Mouse (Mus musculus) embryo, embryonic 9.5 days (tissue): ENCODE data around the gene Tsga10ip.
"Not testable (repeated sequence)": the region's sequence is repeated elsewhere in the genome, so short reads cannot be mapped to it uniquely, and the experiment has no call there.

ENCODE experiments used
- DNase-seq: peaks from one replicate; pipeline ENCODE4 v3.0.0-alpha.2; 2017; ENCODE audit errors: extremely low spot score

Gene Tsga10ip

DNA sequence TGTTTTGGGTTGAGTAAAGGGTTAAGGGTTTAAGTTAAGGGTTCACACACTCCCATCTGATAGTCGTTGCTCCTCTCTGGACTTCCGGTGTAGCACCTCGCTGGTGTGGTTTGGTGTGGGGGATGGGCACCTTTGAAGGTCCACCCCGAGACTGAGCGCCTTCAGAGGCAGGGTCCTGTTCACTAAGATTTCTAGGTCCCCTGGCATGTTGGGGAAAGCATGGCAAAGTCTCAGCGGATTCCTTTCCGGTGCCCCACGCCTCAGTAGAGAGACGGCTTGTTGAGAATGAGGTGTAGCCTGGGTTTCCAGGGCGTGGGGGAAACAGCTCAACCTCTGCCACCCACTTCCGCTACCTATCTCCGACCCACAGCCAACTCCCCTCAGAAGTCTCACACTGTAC lies 12.7 kb downstream of the Tsga10ip start:
- peak; percentile 45 for DNase-seq

DNA sequence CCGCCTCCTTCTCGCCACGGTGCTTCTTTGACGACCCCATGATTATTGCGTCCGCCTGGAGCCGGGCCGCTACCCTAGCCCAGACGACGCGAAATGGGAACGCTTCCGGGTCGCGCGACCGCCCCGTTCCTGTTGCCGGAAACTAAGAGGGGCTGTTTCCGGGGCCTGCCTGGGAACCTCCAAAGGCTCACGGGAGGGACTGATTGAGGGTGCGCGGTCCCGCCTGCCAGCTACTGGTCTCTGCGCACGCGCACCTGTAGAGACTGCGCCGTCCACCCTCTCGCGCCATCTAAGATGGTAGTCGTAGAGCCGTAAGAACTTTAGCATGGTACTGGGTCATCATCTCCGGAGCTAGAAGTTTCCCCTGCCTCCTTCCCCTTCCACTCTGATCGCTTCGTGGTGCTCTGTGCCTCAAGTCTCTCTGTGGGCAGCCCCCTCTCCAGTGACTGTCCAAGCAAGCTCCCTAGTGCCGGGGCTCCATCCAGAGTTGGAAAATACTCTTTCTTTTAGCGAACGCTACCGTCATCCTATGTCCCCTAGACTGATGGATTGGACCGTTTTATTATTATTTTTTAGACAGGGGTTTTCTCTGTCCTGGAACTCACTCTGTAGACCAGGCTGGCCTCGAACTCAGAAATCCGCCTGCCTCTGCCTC lies 13.6 kb downstream of the Tsga10ip start, which contains the start of gene Sart1:
Sart1 (minus strand) TSS at position 116 of the 655 bp plus-strand sequence.
- peak; percentile 93 for DNase-seq

DNA sequence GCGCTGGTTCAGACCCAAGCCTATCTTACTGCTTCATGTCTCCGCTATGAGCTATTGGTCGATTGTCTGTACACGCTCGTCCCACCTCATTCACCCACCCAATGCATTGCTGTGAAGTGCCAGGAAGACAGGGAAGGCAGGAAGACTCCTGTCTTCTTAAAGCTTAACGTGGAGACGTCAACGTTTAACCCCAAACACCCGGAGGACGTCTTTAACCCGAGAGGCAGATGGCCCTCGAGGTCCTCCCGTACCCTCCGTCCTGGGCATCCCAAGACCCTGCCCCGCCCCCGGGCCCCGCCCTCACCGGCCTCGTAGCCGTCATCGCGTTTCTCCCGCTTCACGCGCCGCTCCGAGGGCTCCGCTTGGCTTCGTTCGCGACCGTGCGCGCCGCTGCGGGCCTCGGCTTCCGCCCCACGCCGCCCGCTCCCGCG lies 14.3 kb downstream of the Tsga10ip start:
- DNase-seq, result peak; percentile 45

DNA sequence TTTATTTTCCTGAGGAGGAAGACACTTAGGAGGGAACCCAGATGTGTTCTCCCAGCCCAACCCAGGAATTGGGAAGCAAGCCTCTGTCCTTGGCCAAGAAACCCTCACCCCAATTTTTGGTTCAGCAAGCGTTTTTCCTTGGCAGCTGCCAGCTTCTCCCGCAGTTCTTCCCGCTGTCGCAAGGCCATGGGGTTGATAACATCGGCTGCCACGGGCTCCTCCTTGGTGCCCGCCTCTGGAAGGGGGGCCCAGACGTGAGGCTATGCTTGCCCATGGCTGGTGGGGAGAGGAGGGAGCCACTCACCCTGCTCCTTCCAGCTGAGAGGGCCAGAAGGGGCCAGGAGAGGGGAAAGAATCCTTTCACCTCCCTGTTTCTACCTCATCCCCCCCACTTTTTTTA lies 17.6 kb downstream of the Tsga10ip start:
- no peak for DNase-seq

DNA sequence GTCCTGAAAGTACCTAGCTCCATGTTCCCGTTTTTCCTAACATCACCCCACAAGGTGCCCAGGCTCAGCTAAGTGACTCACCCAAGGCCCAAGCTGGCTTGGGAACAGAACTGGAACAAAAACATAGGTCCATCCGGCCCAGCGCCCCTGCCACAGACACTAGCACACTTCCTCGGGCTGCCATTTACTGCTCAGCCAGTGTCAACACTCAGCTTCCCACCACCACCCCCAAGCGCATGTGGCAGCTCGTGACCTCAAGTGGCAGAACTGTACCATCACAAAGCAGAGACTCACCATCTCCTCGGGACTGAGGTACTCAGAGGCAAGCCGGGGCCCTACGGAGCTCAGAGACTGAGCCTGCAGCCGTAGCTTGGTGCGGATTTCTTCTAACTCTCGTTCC lies 19.0 kb downstream of the Tsga10ip start:
- DNase-seq, result no peak

DNA sequence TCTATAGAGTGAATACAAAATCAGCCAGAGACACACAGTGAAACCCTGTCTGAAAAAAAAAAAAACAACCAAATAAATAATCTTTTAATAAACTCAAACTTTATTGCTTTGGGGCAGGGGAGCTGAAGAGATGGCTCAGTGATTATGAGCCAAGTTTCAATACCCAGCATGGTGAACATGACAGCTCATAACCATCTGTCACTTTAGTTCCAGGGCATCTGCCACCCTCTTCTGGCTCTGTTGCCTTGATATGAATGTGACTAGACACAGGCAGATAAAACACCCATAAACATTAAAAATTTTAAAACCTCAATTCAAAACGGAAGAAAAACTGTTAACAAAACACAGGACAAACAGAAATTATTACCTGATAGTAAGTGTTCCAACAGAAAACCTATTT lies 24.9 kb downstream of the Tsga10ip start:
- DNase-seq, result no peak

DNA sequence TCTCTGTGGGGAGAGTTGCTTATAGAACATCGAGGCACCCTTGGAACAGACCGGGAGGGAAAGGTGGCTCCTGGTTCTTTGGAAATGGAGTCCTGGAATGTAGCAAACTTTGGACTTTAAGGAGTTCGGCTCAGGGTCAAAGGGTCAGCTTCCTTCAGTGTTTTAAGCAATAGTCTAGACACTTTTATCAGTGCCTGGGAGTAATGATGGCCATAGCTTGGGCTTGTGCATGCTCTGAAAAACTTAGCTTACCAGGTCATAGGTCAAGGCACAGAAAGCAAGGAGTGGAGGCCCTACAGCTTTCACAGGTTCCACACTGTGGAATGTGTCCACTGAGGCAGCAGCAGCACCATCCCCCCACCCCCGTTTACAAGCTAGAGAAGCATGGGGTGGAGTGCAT lies 27.6 kb downstream of the Tsga10ip start:
- DNase-seq, result no peak

DNA sequence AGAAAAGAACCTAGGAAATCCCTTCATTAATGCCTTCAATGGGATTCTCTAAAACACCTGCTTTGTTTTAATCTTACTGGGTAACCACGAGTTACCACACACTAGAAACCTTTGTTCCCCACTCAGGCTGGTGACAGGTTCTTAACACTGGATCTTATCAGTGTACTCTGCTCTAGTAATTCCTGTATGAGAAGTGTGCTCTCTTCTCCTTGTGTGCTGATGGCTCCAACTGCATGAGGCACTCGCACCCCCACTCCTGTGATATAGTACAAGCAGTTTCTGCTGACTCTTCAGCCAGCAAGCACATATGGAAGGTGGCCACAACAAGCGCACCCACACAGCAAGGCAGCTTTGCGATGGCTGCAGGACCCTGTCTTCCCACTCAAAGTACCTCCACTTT lies 28.1 kb downstream of the Tsga10ip start:
- no peak for DNase-seq

DNA sequence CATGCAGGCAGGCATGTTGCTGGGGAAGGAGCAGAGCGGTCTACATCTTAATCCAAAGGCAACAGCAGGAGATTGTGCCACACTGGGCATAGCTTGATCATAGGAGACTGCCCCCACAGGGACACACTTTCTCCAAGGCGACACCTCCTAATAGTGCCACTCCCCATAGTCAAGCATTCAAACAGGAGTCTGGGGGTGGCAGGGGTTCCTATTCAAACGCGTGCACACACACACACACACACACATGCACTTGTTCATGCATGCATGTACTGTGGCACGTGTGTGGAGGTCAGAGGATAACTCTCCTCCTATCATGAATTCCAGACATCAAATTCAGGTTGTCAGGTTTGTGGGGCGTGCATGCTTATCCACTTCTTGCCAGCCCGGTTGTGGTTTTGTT lies 29.6 kb downstream of the Tsga10ip start:
- no peak for DNase-seq

DNA sequence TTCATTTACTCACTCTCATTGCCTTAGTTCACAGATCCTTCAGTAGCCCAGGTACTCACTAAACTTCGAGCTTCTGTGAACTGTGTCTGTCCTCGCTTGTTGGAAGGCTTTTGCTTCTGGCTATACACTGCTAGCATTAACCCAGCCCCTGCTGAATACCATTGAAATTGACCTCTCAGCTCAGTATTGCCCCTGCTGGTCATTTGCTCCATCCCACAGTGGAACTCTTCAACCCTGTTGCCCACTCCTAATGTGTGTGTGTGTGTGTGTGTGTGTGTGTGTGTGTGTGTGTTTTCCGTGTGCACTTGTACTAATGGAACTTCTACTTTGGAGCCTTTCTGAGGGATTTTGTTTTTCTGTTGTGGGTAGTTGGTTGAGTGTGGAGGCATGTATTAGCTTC lies 31.4 kb downstream of the Tsga10ip start:
- no peak for DNase-seq

DNA sequence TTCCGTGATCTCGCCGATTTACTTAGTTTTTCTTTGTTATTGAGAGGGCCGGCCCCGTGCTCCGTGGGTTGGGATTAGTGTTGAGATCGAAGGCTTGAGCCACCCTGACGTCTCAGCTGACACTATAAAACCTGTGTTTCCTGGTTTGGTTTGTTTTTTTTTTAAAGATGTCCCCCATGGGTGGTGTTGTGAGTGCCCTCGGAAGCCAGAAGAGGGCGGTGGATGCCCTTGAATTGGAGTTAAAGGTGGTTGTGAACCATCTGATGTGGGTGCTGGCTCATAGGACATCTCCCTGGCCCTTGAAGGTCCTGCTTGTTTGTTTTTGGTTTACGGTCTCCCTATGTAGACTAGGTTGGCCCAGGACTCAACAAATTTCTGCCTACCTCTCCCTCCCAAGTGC lies 34.9 kb downstream of the Tsga10ip start:
- no peak for DNase-seq

DNA sequence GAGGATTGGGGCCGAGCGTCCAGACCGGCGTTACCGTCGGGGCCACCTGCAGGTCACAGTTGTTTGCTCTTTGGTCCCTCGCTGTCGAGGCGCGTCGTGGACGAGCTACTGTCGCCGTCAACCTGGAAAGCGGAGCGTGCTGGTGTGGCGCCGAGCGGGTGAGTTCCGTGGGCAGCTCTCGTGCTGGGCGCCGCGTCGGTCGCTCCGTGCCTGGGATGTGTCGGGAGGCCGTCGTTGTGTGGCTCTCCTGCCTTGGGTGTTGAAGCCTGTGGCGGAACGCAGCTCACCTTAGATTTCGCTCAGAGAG lies 35.3 kb downstream of the Tsga10ip start, which contains the start of gene Banf1:
Banf1 (minus strand) TSS at position 116 of the 307 bp plus-strand sequence.
- DNase-seq, result no peak

DNA sequence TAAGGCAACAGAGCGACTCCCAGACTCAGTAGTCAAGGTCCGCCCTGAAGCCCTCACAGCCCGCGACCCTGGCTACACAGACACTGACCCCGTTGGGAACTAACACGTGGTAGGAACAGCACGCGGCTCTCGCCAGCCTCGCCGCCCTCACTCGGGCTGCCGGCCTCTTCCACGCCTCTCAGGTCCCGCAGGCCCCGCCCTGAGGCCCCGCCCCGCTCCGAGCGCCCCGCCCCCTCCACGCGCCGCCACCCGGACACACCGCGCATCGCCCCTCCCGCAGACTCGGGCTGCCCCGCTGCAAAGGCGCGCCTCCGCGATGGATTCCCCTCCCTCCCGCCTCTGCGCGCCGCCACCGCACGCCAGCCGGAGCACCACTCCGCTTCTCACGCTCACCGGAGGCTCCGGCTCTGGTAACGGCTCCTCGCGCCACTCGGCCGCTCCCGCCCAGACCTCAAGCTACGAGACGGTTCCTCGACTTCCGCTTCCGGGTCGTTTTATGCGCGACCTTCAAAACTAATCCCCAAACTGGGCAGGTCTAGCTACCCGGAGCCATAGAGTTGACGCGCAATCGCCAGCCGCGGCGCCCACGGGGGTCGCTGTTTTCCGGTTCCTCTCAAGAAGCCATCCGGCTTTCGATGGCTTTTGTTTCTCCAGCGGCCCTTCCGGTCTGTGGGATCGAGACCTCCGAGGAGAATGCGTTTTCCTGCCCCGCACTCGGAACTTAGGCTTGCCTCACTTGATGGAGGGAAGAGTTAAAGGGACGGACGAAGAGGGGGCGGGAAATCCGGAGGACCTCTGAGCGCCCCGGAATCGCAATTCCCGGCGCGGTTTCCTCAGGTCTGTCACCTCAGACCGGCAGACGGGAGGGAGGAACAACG lies 35.9 kb downstream of the Tsga10ip start, which contains the start of gene Eif1ad:
Eif1ad (plus strand) TSS at position 567 of the 878 bp plus-strand sequence.
- DNase-seq, result peak; percentile 98

DNA sequence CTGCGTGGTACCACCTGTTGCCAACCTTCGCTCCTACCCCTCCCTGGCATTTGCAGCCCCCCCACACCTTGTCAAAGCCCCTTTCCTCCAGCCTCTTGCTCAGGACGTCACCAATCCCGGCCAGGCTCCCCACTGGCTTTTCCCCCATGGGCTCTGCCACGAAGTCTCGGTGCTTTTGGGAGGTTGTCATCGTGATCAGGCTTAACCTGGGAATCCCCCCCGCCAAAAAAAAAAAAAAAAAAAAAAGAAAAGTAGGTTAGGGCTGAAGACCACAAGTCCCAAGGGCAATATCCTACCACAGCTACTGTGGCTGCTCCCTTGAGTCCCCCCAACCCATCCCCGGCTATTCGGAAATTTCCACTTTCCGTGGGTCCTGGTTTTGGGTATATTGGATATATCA lies 36.6 kb downstream of the Tsga10ip start:
- DNase-seq, result no peak

DNA sequence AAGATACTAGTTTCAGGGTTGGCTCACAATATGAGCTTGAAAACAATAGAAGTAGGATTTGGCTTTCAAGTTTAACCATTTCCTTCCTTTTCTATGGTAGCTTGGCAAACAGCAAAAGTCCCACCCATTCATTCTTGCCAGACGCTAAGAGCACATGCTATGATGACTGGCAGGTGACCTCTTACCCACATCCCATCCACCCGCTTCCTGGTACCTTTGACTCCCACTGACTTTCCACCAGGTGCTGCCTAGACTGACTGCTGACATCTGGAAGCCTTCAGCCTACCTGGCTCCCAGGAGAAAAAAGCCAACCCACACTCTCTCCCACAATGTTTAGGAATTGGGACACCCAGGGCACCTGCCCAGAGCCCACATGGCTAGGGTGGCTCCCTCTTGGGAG lies 38.2 kb downstream of the Tsga10ip start:
- no peak for DNase-seq

DNA sequence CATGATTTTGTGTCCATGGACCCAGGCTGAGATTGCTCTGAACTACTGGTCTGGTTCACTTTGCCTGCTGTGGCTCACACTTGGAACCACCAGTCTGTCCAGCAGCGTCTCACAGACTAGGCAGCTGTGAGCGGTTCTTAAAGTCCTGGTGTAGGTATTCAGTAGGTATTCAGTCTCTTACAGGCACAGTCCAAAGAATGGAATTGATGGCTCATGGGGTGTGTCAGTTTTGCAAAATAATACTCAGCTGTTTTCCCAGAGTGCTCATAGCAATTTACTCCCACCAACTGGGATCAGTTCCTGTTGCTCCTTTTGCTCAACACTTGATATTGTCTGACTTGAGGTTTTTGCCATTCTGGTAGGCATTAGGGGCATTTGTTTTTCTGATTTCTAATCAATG lies 40.1 kb downstream of the Tsga10ip start:
- no peak for DNase-seq

DNA sequence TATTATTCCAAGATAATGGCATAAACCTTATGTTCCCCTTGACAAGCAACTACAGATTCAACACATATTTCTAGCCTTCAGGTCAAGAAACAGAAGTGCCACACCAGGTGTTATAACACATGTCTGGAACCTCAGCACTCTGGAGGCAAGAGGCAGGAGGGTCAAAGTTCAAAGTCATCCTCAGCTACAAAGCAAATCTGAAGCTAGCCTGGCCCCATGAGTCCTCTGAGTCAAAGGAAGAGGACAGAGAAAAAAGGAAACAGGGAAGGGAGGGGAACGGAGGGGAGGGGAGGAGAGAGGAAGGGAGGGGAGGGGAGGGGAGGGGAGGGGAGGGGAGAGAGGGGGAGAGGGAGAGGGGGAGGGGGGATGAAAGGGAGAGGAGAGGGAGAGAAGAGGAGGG lies 46.2 kb downstream of the Tsga10ip start:
- DNase-seq, result no peak

DNA sequence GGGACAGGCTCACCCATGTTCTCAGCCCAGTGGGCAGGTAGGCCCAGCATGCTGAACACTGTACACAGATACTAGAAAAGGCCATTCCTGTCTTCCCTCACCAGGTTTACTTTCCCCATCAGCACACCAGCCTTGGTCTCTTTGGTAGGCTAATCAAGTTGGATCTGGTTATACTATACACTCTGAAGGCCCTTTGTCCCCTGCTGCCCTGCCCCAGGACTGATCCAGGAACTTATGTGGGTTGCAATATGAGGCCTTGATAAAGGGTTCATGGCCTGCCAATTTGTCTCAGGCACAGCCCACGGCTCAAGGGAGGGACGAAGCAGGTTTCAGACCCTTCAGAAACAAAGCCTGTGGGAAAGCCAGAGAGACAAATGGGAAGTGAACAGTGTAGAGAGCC lies 48.7 kb downstream of the Tsga10ip start:
- DNase-seq, result no peak

DNA sequence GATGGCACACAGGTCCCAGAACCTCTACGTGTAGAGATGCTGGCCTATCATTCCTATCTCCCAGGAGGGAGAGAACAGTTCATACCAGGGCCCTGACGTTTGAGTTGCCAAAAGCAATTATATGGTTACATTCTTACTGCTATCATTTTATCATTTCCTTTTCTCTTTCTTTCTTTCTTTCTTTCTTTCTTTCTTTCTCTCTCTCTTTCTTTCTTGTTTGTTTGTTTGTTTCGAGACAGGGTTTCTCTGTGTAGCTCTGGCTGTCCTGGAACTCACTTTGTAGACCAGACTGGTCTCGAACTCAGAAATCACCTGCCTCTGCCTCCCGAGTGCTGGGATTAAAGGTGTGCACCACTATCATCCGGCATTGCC lies 52.8 kb downstream of the Tsga10ip start, which contains the start of gene Cst6:
Cst6 (minus strand) TSS at position 73 of the 372 bp plus-strand sequence.
- DNase-seq, result not testable (repeated sequence)

DNA sequence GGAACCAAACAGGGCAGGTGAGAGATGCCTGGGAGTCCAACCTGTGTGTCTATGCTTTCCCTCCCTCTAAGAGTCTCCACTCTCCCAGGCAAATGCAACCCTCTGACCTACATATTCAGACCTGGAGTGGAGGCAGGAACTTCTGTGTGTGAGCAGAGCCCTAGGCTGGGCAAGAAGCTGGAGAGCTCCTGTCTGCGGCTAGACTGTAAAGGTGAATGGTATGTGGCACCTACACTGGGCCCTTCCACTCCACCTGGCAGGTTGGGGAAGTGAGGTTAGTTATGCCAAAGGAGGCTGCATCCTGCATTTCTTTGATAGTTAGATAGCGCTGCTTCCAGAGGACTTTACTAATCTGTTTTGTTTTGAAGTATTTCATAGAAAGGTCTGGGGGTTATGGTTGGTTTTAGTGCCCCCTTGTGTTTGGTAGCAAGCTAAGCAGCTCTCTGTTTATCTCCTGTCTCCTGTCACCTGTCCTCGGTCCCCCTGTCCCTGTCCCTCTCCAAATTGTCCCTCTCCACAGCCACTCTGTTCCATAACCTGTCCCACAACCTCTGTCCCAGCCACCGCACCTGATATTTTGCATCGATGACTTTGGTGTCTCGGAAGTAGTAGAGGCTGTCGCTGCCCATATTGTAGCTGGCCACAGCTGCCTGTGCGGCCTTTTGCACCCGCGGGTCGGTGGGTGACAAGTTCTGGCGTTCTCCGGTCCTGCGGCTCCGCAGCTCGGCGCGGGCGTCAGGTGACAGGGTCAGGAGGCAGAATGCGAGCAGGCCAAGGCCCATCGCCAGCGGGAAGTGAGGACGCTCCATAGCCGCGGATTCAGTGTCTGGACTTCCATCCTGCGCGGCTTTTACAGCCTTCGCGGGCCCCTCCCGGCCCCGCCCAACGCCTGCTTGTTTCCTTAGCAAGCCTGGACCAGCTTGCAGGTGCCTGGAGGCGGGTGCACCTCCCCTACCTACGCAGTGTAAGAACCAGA lies 53.5 kb downstream of the Tsga10ip start:
- DNase-seq, result peak; percentile 33

DNA sequence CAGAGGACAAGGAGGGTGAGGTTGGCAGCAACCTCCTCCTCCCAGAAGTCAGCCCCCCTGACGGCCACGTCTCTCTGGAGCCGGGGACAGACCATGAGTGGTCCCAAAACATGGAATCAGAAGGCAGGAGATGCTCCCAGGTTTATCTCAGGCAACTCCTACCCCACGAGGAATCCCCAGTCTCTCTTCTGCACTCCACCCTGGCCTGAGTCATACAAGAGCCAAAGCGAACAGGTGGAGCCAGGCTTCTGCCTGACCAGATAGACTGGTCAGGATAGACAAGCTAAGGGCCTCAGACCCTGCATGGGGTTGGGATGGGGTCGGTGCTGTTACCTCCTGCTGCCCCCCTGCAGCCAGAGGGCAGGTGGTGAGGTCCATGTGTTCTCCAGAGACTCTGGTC lies 54.3 kb downstream of the Tsga10ip start:
- no peak for DNase-seq
